Mouse (Mus musculus) hindbrain, postnatal 0 days (tissue): ENCODE results near the gene Zfp536. TPM values are rescaled to one million over a fixed set of nuclear protein-coding genes. Genes with fewer than 3 reads are reported as not detected.

Experiments used
- ATAC-seq: fragments of 200-750 bp; cut with Nextera tagmentation; 2 replicates; pipeline ENCODE4 v1.8.0; 2017; ENCODE audit warnings: mild to moderate bottlenecking, moderate TSS enrichment, moderate library complexity
- DNase-seq: peaks from one replicate; pipeline ENCODE4 v3.0.0-alpha.2; 2015; ENCODE audit warnings: low spot score
- H3K27ac ChIP-seq: fragments of 300-500 bp; sonication (generic); 2 replicates; pipeline ENCODE4 v1.5.1; 2014; ENCODE audit warnings: mild to moderate bottlenecking
- H3K27me3 ChIP-seq: fragments of 300-500 bp; sonication (generic); 2 replicates; pipeline ENCODE4 v1.6.1; 2014; ENCODE audit warnings: low read length, mixed read lengths; ENCODE audit not compliant: insufficient read depth
- H3K36me3 ChIP-seq: fragments of 300-500 bp; sonication (generic); 2 replicates; pipeline ENCODE4 v1.6.1; 2014; ENCODE audit warnings: low read length, mixed read lengths; ENCODE audit not compliant: insufficient read depth
- H3K4me1 ChIP-seq: fragments of 300-500 bp; sonication (generic); 2 replicates; pipeline ENCODE4 v1.6.1; 2014; ENCODE audit warnings: antibody characterized with exemption, low read length, mixed read lengths; ENCODE audit not compliant: insufficient read depth
- H3K4me2 ChIP-seq: fragments of 300-500 bp; sonication (generic); 2 replicates; pipeline ENCODE4 v1.6.1; 2014; ENCODE audit warnings: low read depth, mild to moderate bottlenecking, low read length, moderate library complexity, mixed read lengths
- H3K4me3 ChIP-seq: fragments of 300-500 bp; sonication (generic); 2 replicates; pipeline ENCODE4 v1.5.1; 2014; ENCODE audit warnings: low read length
- H3K9ac ChIP-seq: fragments of 300-500 bp; sonication (generic); replicated peaks from 2 replicates; pipeline ENCODE4 v1.6.1; 2014; ENCODE audit warnings: mild to moderate bottlenecking, low read length, moderate library complexity, mixed read lengths
- H3K9me3 ChIP-seq: fragments of 300-500 bp; sonication (generic); 2 replicates; pipeline ENCODE4 v1.6.1; 2016; ENCODE audit warnings: low read length, mixed read lengths
- CTCF ChIP-seq: IDR thresholded peaks from 2 replicates; pipeline ENCODE4 v1.5.1; 2016; ENCODE audit warnings: antibody characterized with exemption, control low read depth, low read depth
- WGBS: fragments of 180-500 bp; shearing (Covaris S2); extraction: QIAGEN DNeasy Blood & Tissue Kit; methylation state at CpG from one replicate; pipeline ENCODE4 v1.1.7; 2014; 5-methylcytosine and 5-hydroxymethylcytosine counted together
- polyA plus RNA-seq: library from polyadenylated mRNA; unstranded; fragments of >200 nt; fragmentation: Nextera tagmentation; extraction: Ambion mirVana; gene quantifications from 2 replicates; pipeline ENCODE4 v1.2.1, GENCODE M21; 2015
- total RNA-seq: library from RNA; depleted of rRNA; stranded (reverse); fragments of >200 nt; gene quantifications from 2 replicates; pipeline ENCODE4 v1.2.3, GENCODE M21; 2014

Gene Zfp536
- total and polyA plus RNA-seq, 2 experiments from 2014 or later, result 32.6 to 74.1 TPM

DNA sequence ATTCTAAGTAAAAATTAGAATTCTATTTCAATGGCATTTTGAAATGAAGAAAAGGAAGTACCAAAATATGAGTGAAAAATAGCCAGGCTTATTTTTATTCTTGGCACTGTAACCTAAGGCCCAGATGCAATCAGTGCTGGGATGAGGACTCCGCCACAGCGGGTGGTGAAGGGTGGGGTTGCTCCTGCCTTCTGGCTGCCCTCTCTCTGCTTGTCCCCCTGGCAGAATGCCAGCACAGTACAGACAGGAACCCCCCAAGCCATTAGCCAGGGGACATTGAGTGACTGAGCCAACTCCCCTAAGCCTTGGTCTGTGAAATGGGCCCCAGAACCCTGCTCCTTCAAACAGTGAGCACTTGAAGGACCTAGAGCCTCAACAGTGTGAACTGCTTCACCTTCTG lies 245.6 kb downstream of the Zfp536 start:
- TF ChIP-seq CTCF, result no peak
- H3K9me3 ChIP-seq, result no peaks in the 10 kb centered on the region
- H3K4me3 ChIP-seq, result no peak overlapping the region
- H3K27ac ChIP-seq, result no peak overlapping the region
- no peak overlapping the region for H3K9ac ChIP-seq
- H3K4me2 ChIP-seq, result no peak overlapping the region
- no peaks in the 10 kb centered on the region for H3K27me3 ChIP-seq
- DNase-seq (peak; percentile 39), ATAC-seq (no peak)
- 57% methylated on average over 2 of the region's 2 CpGs for WGBS
- H3K36me3 ChIP-seq, result no peaks in the 10 kb centered on the region
- H3K4me1 ChIP-seq, result no peaks in the 10 kb centered on the region

GRCm38 (mm10) chr7:37521407-37521806 lies 252.0 kb downstream of the Zfp536 start:
- Histone ChIP-seq H3K4me1 (0 out of 2 replicates have a peak, but pooled peaks cover 3% of the 10 kb centered on the region), H3K4me2 (no peak overlapping the region), H3K27ac (no peak overlapping the region), H3K9ac (no peak overlapping the region), H3K9me3 (no peaks in the 10 kb centered on the region), H3K27me3 (no peaks in the 10 kb centered on the region), H3K4me3 (no peak overlapping the region), H3K36me3 (no peaks in the 10 kb centered on the region)
- WGBS, result 76% methylated on average over 2 of the region's 2 CpGs
- no peak for TF ChIP-seq CTCF
- DNase-seq (no peak), ATAC-seq (no peak)

DNA sequence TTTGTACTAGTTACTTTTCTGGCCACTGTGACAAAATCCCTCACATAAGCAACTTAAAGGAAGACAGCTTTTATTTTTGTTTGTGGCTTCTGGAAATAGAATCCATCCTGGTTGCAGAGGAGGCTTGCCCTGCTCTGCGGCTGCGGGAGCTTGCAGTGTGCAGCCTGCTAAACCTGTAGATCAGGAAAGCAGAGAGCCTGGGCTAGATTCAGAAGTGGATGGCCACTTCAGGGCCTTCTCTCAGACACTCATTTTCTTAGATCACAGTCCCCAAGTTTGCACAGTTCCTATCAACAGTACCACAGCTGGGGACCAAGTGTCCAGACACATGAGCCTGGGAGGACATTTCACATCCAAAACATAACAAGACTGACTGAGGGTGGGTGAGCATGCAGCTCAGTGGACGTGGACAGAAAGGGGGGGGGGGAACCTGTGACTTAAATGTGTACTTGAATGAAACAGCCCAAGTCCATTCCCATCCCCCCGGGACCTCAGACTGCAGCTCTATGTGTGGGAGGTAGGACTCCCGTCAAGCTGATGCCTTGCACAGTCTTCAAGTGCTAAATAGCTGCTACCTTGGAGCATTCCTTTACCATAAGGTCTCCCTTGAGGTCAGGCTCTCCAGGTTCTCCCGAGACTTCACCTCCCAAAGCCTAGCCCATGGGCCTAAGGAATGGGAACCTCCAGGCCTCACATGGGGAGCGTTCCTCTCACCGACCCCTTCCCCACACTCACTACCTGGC lies 262.3 kb downstream of the Zfp536 start:
- Histone ChIP-seq H3K27ac (no peak overlapping the region), H3K4me3 (no peak overlapping the region), H3K4me2 (no peak overlapping the region), H3K4me1 (peaks cover 6% of the 10 kb centered on the region), H3K9me3 (no peaks in the 10 kb centered on the region), H3K9ac (no peak overlapping the region), H3K27me3 (no peaks in the 10 kb centered on the region), H3K36me3 (no peaks in the 10 kb centered on the region)
- no peak for DNase-seq
- ATAC-seq, result no peak
- no peak for TF ChIP-seq CTCF
- 84% methylated on average over 8 of the region's 8 CpGs for WGBS

- H3K9me3 ChIP-seq, result no peaks in the 10 kb centered on the region
Observed at GRCm38 (mm10) chr7:37509700-37510099, 263.7 kb downstream of the Zfp536 start.

DNA sequence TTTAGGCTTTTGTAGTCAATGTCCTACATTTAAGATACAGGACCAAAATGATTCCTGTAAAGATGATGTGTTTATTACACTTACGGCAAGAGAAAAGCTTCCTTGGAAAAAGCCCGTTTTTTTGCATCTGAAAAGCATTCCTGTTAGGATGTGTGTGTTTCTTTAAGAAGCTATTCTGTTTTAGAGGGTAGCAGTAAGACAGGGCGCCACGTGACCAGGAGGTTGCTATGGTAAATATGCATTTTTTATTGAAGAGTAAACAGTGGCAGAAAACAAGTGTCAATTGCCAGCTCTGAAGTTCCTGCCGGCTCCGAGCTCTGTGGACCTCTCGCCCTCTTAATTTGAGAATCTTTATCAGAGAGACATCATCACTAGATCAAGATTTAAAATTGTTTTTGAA lies 267.9 kb downstream of the Zfp536 start:
- Histone ChIP-seq H3K27me3 (no peaks in the 10 kb centered on the region), H3K27ac (0 out of 2 replicates have a peak overlapping the region, but pooled peaks have one; percentile 58), H3K4me3 (no peak overlapping the region), H3K4me2 (peak overlapping the region; percentile 24), H3K9me3 (no peaks in the 10 kb centered on the region), H3K4me1 (peaks cover 7% of the 10 kb centered on the region), H3K9ac (0 out of 2 replicates have a peak overlapping the region, but pooled peaks have one; percentile 21), H3K36me3 (no peaks in the 10 kb centered on the region)
- no peak for TF ChIP-seq CTCF
- DNase-seq (peak; percentile 56), ATAC-seq (peak; percentile 52; the same call in 1 of the 2 replicates)
- WGBS, result 33% methylated on average over 7 of the region's 7 CpGs

More at GRCm38 (mm10) chr7:37509700-37510099, 263.7 kb downstream of the Zfp536 start:
- Histone ChIP-seq H3K4me3 (no peak overlapping the region), H3K36me3 (no peaks in the 10 kb centered on the region), H3K4me2 (no peak overlapping the region), H3K9ac (no peak overlapping the region), H3K4me1 (peaks cover 12% of the 10 kb centered on the region), H3K27ac (no peak overlapping the region), H3K27me3 (no peaks in the 10 kb centered on the region)
- TF ChIP-seq CTCF, result no peak
- no peak; the same call in 1 of the 2 replicates for ATAC-seq
- 52% methylated on average over 9 of the region's 9 CpGs for whole genome bisulfite sequencing
- no peak for DNase-seq

DNA sequence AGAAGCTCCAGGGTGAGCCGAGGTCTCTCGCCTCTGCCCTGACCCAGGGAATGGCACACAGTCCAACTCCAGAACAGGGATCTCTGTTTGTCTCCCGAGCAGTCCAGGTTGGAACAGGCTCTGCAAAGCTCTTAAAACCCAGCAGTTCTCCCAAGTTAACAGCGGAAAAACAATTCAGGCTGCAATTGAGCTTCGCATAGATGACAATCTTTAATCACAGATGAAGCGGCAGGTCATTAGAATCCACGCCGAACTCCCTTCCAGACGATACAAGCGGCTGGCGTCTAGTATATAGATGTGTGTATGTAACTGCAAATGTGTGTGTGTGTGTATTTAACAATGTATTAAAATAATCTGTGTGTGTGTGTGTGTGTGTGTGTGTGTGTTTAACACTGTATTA lies 268.3 kb downstream of the Zfp536 start:
- Histone ChIP-seq H3K4me3 (no peak overlapping the region), H3K9me3 (no peaks in the 10 kb centered on the region), H3K9ac (peak overlapping the region; percentile 21; the same call in 1 of the 2 replicates), H3K27ac (peak overlapping the region; percentile 58; the same call in 1 of the 2 replicates), H3K4me1 (peaks cover 7% of the 10 kb centered on the region), H3K36me3 (no peaks in the 10 kb centered on the region), H3K27me3 (no peaks in the 10 kb centered on the region), H3K4me2 (peak overlapping the region; percentile 24)
- no peak for TF ChIP-seq CTCF
- DNase-seq (peak; percentile 27), ATAC-seq (no peak; the same call in 1 of the 2 replicates)
- 55% methylated on average over 11 of the region's 11 CpGs for WGBS

- H3K4me3 ChIP-seq, result no peak overlapping the region
- DNase-seq (no peak), ATAC-seq (peak; percentile 41; the same call in 1 of the 2 replicates)
- no peak overlapping the region for H3K9ac ChIP-seq
- H3K9me3 ChIP-seq, result no peaks in the 10 kb centered on the region
- no peak overlapping the region for H3K27ac ChIP-seq
- no peaks in the 10 kb centered on the region for H3K4me1 ChIP-seq
- no peak for TF ChIP-seq CTCF
- H3K4me2 ChIP-seq, result no peak overlapping the region
- 75% methylated on average over 5 of the region's 5 CpGs for WGBS
- no peaks in the 10 kb centered on the region for H3K27me3 ChIP-seq
- H3K36me3 ChIP-seq, result no peaks in the 10 kb centered on the region
Observed at GRCm38 (mm10) chr7:37498881-37499280, 274.6 kb downstream of the Zfp536 start.
